Mouse (Mus musculus) megakaryocyte, embryonic 14.5 days (primary cell): ENCODE measurements around the gene Grik1. TPM values are rescaled to one million over a fixed set of nuclear protein-coding genes. Genes with fewer than 3 reads are reported as not detected.
A peak's percentile ranks its signal among the peaks of the same experiment; 100 is the strongest.

Experiments
- H3K27me3 ChIP-seq: replicated peaks from 2 replicates; pipeline ENCODE3; 2012; ENCODE audit warnings: inconsistent platforms
- H3K36me3 ChIP-seq: replicated peaks from 2 replicates; pipeline ENCODE3; 2012; ENCODE audit warnings: low read length, inconsistent platforms, mixed read lengths
- H3K4me1 ChIP-seq: 2 replicates; pipeline ENCODE4 v1.6.1; 2012; ENCODE audit warnings: inconsistent platforms
- H3K4me3 ChIP-seq: replicated peaks from 2 replicates; pipeline ENCODE3; 2012; ENCODE audit warnings: moderate library complexity, mild to moderate bottlenecking, inconsistent platforms
- H3K9me3 ChIP-seq: 2 replicates; pipeline ENCODE4 v1.6.1; 2012; ENCODE audit warnings: inconsistent platforms
- FLI1 ChIP-seq: IDR thresholded peaks from 2 replicates; pipeline ENCODE4 v1.6.1; 2012; ENCODE audit warnings: low read length, inconsistent platforms, mixed read lengths
- GATA1 ChIP-seq: IDR thresholded peaks from 3 replicates; pipeline ENCODE4 v1.6.1; 2012; ENCODE audit warnings: mixed read lengths, low read length, inconsistent platforms, borderline replicate concordance
- polyA plus RNA-seq: library from polyadenylated mRNA; stranded (reverse); fragments of >175 nt; gene quantifications from 2 replicates; pipeline ENCODE4 v1.2.3, GENCODE M21; 2012; ENCODE audit warnings: low replicate concordance; ENCODE audit not compliant: insufficient read depth

Grik1 gene
- polyA plus RNA-seq, 1 experiment: not detected

- Histone ChIP-seq H3K4me3 (no peak overlapping the region), H3K9me3 (peaks cover 14% of the 10 kb centered on the region), H3K27me3 (no peaks in the 10 kb centered on the region), H3K4me1 (no peaks in the 10 kb centered on the region), H3K36me3 (no peaks in the 10 kb centered on the region)
- no peak for TF ChIP-seq FLI1
- TF ChIP-seq GATA1: no peak
Observed at GRCm38 (mm10) chr16:88094206-88094789, 195.8 kb downstream of the Grik1 start.

- H3K4me1 ChIP-seq: no peaks in the 10 kb centered on the region
- no peaks in the 10 kb centered on the region for H3K27me3 ChIP-seq
- TF ChIP-seq FLI1 (no peak), GATA1 (no peak)
Observed at GRCm38 (mm10) chr16:88087280-88087679, 202.8 kb downstream of the Grik1 start.

GRCm38 (mm10) chr16:88074716-88075115 is 215.3 kb downstream of the Grik1 start:
- Histone ChIP-seq H3K4me3 (no peak overlapping the region), H3K36me3 (no peaks in the 10 kb centered on the region), H3K4me1 (no peaks in the 10 kb centered on the region), H3K9me3 (peaks cover 12% of the 10 kb centered on the region; the same call in 1 of the 2 replicates), H3K27me3 (no peaks in the 10 kb centered on the region)
- TF ChIP-seq FLI1 (no peak), GATA1 (no peak)

More at GRCm38 (mm10) chr16:88087280-88087679, 202.8 kb downstream of the Grik1 start:
- peak overlapping the region; percentile 9 for H3K4me3 ChIP-seq
- peaks cover 29% of the 10 kb centered on the region for H3K9me3 ChIP-seq
- no peaks in the 10 kb centered on the region for H3K36me3 ChIP-seq

GRCm38 (mm10) chr16:88060936-88061335 is 229.1 kb downstream of the Grik1 start:
- H3K9me3 ChIP-seq: peaks cover 31% of the 10 kb centered on the region
- no peaks in the 10 kb centered on the region for H3K4me1 ChIP-seq
- H3K4me3 ChIP-seq: no peak overlapping the region
- H3K27me3 ChIP-seq: no peaks in the 10 kb centered on the region
- TF ChIP-seq GATA1 (no peak), FLI1 (no peak)
- H3K36me3 ChIP-seq: no peaks in the 10 kb centered on the region

- Histone ChIP-seq H3K36me3 (no peaks in the 10 kb centered on the region), H3K4me1 (no peaks in the 10 kb centered on the region), H3K9me3 (peaks cover 21% of the 10 kb centered on the region; the same call in 1 of the 2 replicates), H3K27me3 (no peaks in the 10 kb centered on the region), H3K4me3 (no peak overlapping the region)
- TF ChIP-seq GATA1: no peak
- TF ChIP-seq FLI1: no peak
Observed at GRCm38 (mm10) chr16:88048121-88048520, 241.9 kb downstream of the Grik1 start.

- TF ChIP-seq GATA1: no peak
- no peak for TF ChIP-seq FLI1
- Histone ChIP-seq H3K27me3 (no peaks in the 10 kb centered on the region), H3K4me3 (no peak overlapping the region), H3K9me3 (0 out of 2 replicates have a peak, but pooled peaks cover 8% of the 10 kb centered on the region), H3K36me3 (no peaks in the 10 kb centered on the region), H3K4me1 (no peaks in the 10 kb centered on the region)
Observed at GRCm38 (mm10) chr16:88044321-88044720, 245.7 kb downstream of the Grik1 start.

- H3K27me3 ChIP-seq: no peaks in the 10 kb centered on the region
- H3K4me1 ChIP-seq: no peaks in the 10 kb centered on the region
- TF ChIP-seq FLI1 (no peak), GATA1 (no peak)
- no peaks in the 10 kb centered on the region for H3K9me3 ChIP-seq
- H3K4me3 ChIP-seq: no peak overlapping the region
- no peaks in the 10 kb centered on the region for H3K36me3 ChIP-seq
Observed at GRCm38 (mm10) chr16:88042458-88042857, 247.6 kb downstream of the Grik1 start.

- Histone ChIP-seq H3K27me3 (no peaks in the 10 kb centered on the region), H3K4me3 (no peak overlapping the region), H3K36me3 (no peaks in the 10 kb centered on the region), H3K4me1 (no peaks in the 10 kb centered on the region), H3K9me3 (0 out of 2 replicates have a peak, but pooled peaks cover 3% of the 10 kb centered on the region)
- no peak for TF ChIP-seq GATA1
- no peak for TF ChIP-seq FLI1
Observed at GRCm38 (mm10) chr16:88038503-88039091, 251.5 kb downstream of the Grik1 start.

- Histone ChIP-seq H3K27me3 (no peaks in the 10 kb centered on the region), H3K4me1 (no peaks in the 10 kb centered on the region), H3K36me3 (no peaks in the 10 kb centered on the region), H3K9me3 (peaks cover 4% of the 10 kb centered on the region), H3K4me3 (no peak overlapping the region)
- TF ChIP-seq FLI1 (no peak), GATA1 (no peak)
Observed at GRCm38 (mm10) chr16:87988805-87989204, 301.3 kb downstream of the Grik1 start.

GRCm38 (mm10) chr16:87984201-87984870 is 305.7 kb downstream of the Grik1 start:
- Histone ChIP-seq H3K9me3 (no peaks in the 10 kb centered on the region; the same call in 1 of the 2 replicates), H3K4me1 (no peaks in the 10 kb centered on the region), H3K27me3 (no peaks in the 10 kb centered on the region), H3K36me3 (no peaks in the 10 kb centered on the region), H3K4me3 (no peak overlapping the region)
- TF ChIP-seq FLI1 (no peak), GATA1 (no peak)
